Mouse (Mus musculus) c-Kit-positive CD71-negative TER-119-negative erythroid progenitor cells, embryonic 14.5 days (primary cell): ENCODE measurements around the gene B230118H07Rik.

ENCODE experiments used
- DNase-seq: peaks from one replicate; pipeline ENCODE4 v3.0.0-alpha.2; 2013; ENCODE audit warnings: low read depth

The B230118H07Rik gene

GRCm38 (mm10) chr2:101649114-101649671 is at the start of gene B230118H07Rik, which contains the start of gene Rag1:
TSS of gene B230118H07Rik (minus strand) at chr2:101649532.
TSS of gene Rag1 (minus strand) at chr2:101649501.
- no peak for DNase-seq

- no peak for DNase-seq
These were observed 46.3 kb upstream of the B230118H07Rik start for GRCm38 (mm10) chr2:101695584-101695983.

- DNase-seq, result no peak
These were observed 44.4 kb upstream of the B230118H07Rik start for GRCm38 (mm10) chr2:101693577-101694215.

- DNase-seq, result no peak
These were observed 43.7 kb upstream of the B230118H07Rik start for GRCm38 (mm10) chr2:101693043-101693442.

- no peak for DNase-seq
These were observed 41.0 kb upstream of the B230118H07Rik start for GRCm38 (mm10) chr2:101690252-101690827.

GRCm38 (mm10) chr2:101688011-101688410 is 38.7 kb upstream of the B230118H07Rik start:
- no peak for DNase-seq

- DNase-seq, result no peak
These were observed 35.1 kb upstream of the B230118H07Rik start for GRCm38 (mm10) chr2:101684421-101684820.

GRCm38 (mm10) chr2:101679164-101679784 is 29.9 kb upstream of the B230118H07Rik start:
- DNase-seq, result peak; percentile 28

GRCm38 (mm10) chr2:101678236-101679021 is 29.1 kb upstream of the B230118H07Rik start, which contains the start of gene Traf6:
TSS of gene Traf6 (plus strand) at chr2:101678429.
- DNase-seq, result peak; percentile 76

GRCm38 (mm10) chr2:101673547-101673946 is 24.2 kb upstream of the B230118H07Rik start:
- no peak for DNase-seq

- DNase-seq, result no peak
These were observed 19.4 kb upstream of the B230118H07Rik start for GRCm38 (mm10) chr2:101668751-101669150.

- no peak for DNase-seq
These were observed 16.4 kb upstream of the B230118H07Rik start for GRCm38 (mm10) chr2:101665703-101666092.

GRCm38 (mm10) chr2:101665058-101665702 is 15.8 kb upstream of the B230118H07Rik start:
- peak; percentile 62 for DNase-seq

GRCm38 (mm10) chr2:101660536-101660935 is 11.2 kb upstream of the B230118H07Rik start:
- no peak for DNase-seq

GRCm38 (mm10) chr2:101652921-101653597 is 3.7 kb upstream of the B230118H07Rik start:
- peak; percentile 70 for DNase-seq

GRCm38 (mm10) chr2:101652204-101652920 is 3.0 kb upstream of the B230118H07Rik start:
- no peak for DNase-seq

GRCm38 (mm10) chr2:101650446-101650845 is 1.1 kb upstream of the B230118H07Rik start:
- DNase-seq, result no peak

- DNase-seq, result no peak
These were observed 971 bp downstream of the B230118H07Rik start for GRCm38 (mm10) chr2:101648361-101648760.

GRCm38 (mm10) chr2:101645841-101646240 is 3.5 kb downstream of the B230118H07Rik start:
- no peak for DNase-seq

- no peak for DNase-seq
These were observed 9.4 kb downstream of the B230118H07Rik start for GRCm38 (mm10) chr2:101639840-101640350.
